16 mouse cellular contexts compared by ENCODE assay signal in the genomic region with DNA sequence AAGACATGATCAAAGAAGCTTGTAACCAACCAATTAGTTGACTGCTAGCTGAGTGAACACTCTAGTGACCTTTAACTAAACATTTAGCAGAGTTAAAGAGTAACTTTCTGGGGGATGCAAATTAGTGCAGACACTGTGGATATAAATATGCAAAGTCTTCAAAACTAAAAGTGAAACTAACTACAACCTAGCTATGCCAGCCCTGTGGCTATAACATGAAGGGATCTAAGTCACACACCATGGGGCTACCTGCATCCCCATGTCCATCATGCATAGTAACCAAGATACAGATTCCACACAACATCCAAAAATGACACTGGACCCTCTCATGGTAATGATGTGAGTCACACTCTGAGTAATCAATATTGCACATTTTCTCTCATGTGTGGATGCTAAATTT. TPM values are rescaled to one million over a fixed set of nuclear protein-coding genes. Genes with fewer than 3 reads are reported as not detected.
"Had no signal": no experiment of that assay in that cellular context is flagged by ENCODE, and none has a peak within 500 bp of the region (broad histone marks: within the 10 kb centered on the region; RNA-seq: fewer than 3 reads in every experiment).

No protein-coding gene starts in this region.

- DNase-seq: gastrocnemius, adult 2 months; gastrocnemius, postnatal 10 days; gastrocnemius, postnatal 25 days; heart, adult 2 months; heart, postnatal 14 days; heart, postnatal 36 days; kidney, adult 18-20 months; kidney, postnatal 14 days; layer of hippocampus, adult 9-11 months; layer of hippocampus, postnatal 36 days; left cerebral cortex, postnatal 4 days had no signal

- ATAC-seq: hindbrain, embryonic 16.5 days; intestine, embryonic 16.5 days; liver, embryonic 12.5 days had no signal

RNA-seq across cellular contexts. Expression of gene Ppp1r14c, which starts 31.3 kb away (rescaled TPM):
- total RNA-seq: granulocyte monocyte progenitor cell, adult 5-6 weeks; liver, adult 2 months had no signal
- polyA plus RNA-seq: liver, adult 2 months had no signal
